Mouse (Mus musculus) thymus, adult 2 months (tissue): ENCODE results near the gene Rab28. TPM values are rescaled to one million over a fixed set of nuclear protein-coding genes. Genes with fewer than 3 reads are reported as not detected.
"Not testable (repeated sequence)": the region's sequence is repeated elsewhere in the genome, so short reads cannot be mapped to it uniquely, and the experiment has no call there.

Source experiments
- DNase-seq: peaks from one replicate; pipeline ENCODE4 v3.0.0; 2021
- H3K27ac ChIP-seq: fragments of 200-500 bp; 2 replicates; pipeline ENCODE4 v1.5.1; 2012; ENCODE audit warnings: low read length, control low read depth; ENCODE audit not compliant: control insufficient read depth, insufficient read depth
- H3K27me3 ChIP-seq: fragments of 200-500 bp; 2 replicates; pipeline ENCODE4 v1.6.1; 2012; ENCODE audit warnings: mild to moderate bottlenecking, low read length, moderate library complexity, mixed read lengths; ENCODE audit not compliant: control insufficient read depth, insufficient read depth
- H3K36me3 ChIP-seq: fragments of 200-500 bp; 2 replicates; pipeline ENCODE4 v1.6.1; 2012; ENCODE audit warnings: mild to moderate bottlenecking, low read length, moderate library complexity; ENCODE audit not compliant: control insufficient read depth, insufficient read depth
- H3K4me1 ChIP-seq: fragments of 200-500 bp; replicated peaks from 2 replicates; pipeline ENCODE4 v1.6.1; 2012; ENCODE audit warnings: low read length; ENCODE audit not compliant: control insufficient read depth, insufficient read depth
- H3K4me3 ChIP-seq: fragments of 200-500 bp; 2 replicates; pipeline ENCODE4 v1.5.1; 2012; ENCODE audit warnings: mild to moderate bottlenecking, low read length, control low read depth, moderate library complexity; ENCODE audit not compliant: control insufficient read depth, insufficient read depth
- CTCF ChIP-seq: fragments of 200-500 bp; IDR thresholded peaks from 2 replicates; pipeline ENCODE4 v1.5.1; 2012; ENCODE audit warnings: mild to moderate bottlenecking, control low read depth, low read length, moderate library complexity, borderline replicate concordance; ENCODE audit not compliant: control insufficient read depth, poor library complexity, insufficient read depth; ENCODE audit errors: extremely low read depth
- POLR2A ChIP-seq: fragments of 200-500 bp; IDR thresholded peaks from 2 replicates; pipeline ENCODE4 v1.6.1; 2012; ENCODE audit warnings: mild to moderate bottlenecking, low read length, control low read depth, moderate library complexity; ENCODE audit not compliant: control insufficient read depth, poor library complexity, insufficient read depth; ENCODE audit errors: extremely low read depth
- WGBS: fragments of 180-500 bp; shearing (Covaris S2); methylation state at CpG from one replicate; pipeline ENCODE4 v1.1.7; 2018; 5-methylcytosine and 5-hydroxymethylcytosine counted together
- polyA plus RNA-seq: library from polyadenylated mRNA; depleted of rRNA; stranded (reverse); fragments of >200 nt; gene quantifications from 2 replicates; pipeline ENCODE4 v1.2.3, GENCODE M21; 2012

The Rab28 gene
- polyA plus RNA-seq, 1 experiment = 18.3 TPM

- no peak overlapping the region for H3K27ac ChIP-seq
- no peaks in the 10 kb centered on the region for H3K36me3 ChIP-seq
- no peak for TF ChIP-seq POLR2A
- TF ChIP-seq CTCF = no peak
- WGBS = under 1% methylated on average over 63 of the region's 63 CpGs
- H3K27me3 ChIP-seq = peaks cover 3% of the 10 kb centered on the region; the same call in 1 of the 2 replicates
- peaks cover 11% of the 10 kb centered on the region for H3K4me1 ChIP-seq
- H3K4me3 ChIP-seq = peak overlapping the region; percentile 76
- DNase-seq = no peak
Observed at GRCm38 (mm10) chr5:41707115-41708015, 592 bp downstream of the Rab28 start.

DNA sequence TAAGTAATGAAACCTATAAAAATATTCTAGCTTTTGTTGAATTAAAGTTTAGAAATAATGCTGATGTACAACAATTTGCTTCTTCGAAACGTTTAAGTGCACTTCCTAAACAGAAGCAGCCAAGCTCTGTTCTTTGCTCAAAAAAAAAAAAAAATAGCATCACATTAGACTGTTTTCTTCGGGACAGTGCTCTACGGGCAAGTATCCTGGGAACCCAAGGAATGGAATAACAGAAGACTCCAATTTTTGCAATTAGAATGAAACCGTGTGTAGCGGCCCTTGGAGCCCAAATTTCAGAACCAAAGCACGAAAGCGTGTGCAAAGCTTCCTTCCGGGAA lies 1.2 kb downstream of the Rab28 start:
- WGBS = 12% methylated on average over 9 of the region's 9 CpGs
- H3K27me3 ChIP-seq = peaks cover 3% of the 10 kb centered on the region; the same call in 1 of the 2 replicates

DNA sequence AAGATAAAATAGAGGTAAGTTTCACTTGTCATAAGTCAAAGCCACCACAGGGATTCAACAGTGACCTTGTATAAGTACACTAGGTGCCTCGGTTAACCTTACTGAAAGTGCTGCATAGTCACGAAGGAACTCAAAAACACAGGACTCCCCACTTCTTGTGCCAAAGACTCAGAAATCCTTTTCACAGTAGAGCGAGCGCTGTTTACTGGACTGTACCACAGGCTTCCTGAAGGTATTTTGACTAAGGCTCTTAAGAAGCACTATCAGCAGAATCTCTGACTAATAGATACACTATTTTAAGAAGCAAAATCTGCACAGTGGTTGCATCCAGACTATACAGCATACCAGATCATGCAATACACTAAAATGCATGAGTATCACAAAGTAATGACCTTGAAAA lies 6.9 kb downstream of the Rab28 start:
- not testable (repeated sequence) for DNase-seq, H3K27ac ChIP-seq, H3K27me3 ChIP-seq, H3K36me3 ChIP-seq, H3K4me1 ChIP-seq, H3K4me3 ChIP-seq
- 97% methylated on average over 4 of the region's 4 CpGs for WGBS

More for the DNA sequence above, 1.2 kb downstream of the Rab28 start:
- Histone ChIP-seq H3K36me3 (no peaks in the 10 kb centered on the region), H3K4me1 (peaks cover 11% of the 10 kb centered on the region), H3K27ac (no peak overlapping the region), H3K4me3 (peak overlapping the region; percentile 76)
- no peak for TF ChIP-seq CTCF
- TF ChIP-seq POLR2A = no peak
- DNase-seq = no peak

GRCm38 (mm10) chr5:41697958-41698357 lies 10.0 kb downstream of the Rab28 start:
- TF ChIP-seq CTCF (no peak), POLR2A (no peak)
- H3K27ac ChIP-seq = no peak overlapping the region
- no peaks in the 10 kb centered on the region for H3K27me3 ChIP-seq
- no peak overlapping the region for H3K4me3 ChIP-seq
- H3K36me3 ChIP-seq = no peaks in the 10 kb centered on the region
- H3K4me1 ChIP-seq = no peaks in the 10 kb centered on the region
- DNase-seq = peak; percentile 2

- no peak overlapping the region for H3K4me3 ChIP-seq
- H3K27me3 ChIP-seq = no peaks in the 10 kb centered on the region
- TF ChIP-seq CTCF = no peak
- TF ChIP-seq POLR2A = no peak
- H3K36me3 ChIP-seq = no peaks in the 10 kb centered on the region
- no peak for DNase-seq
- no peak overlapping the region for H3K27ac ChIP-seq
- no peaks in the 10 kb centered on the region for H3K4me1 ChIP-seq
Observed at GRCm38 (mm10) chr5:41685016-41685415, 22.9 kb downstream of the Rab28 start.

- H3K4me3 ChIP-seq = no peak overlapping the region
- WGBS = 97% methylated on average over 2 of the region's 2 CpGs
- H3K27ac ChIP-seq = no peak overlapping the region
- TF ChIP-seq CTCF (no peak), POLR2A (no peak)
- no peak for DNase-seq
- no peaks in the 10 kb centered on the region for H3K4me1 ChIP-seq
- H3K36me3 ChIP-seq = no peaks in the 10 kb centered on the region
- no peaks in the 10 kb centered on the region for H3K27me3 ChIP-seq
Observed at GRCm38 (mm10) chr5:41683976-41684375, 24.0 kb downstream of the Rab28 start.

- Histone ChIP-seq H3K27me3 (no peaks in the 10 kb centered on the region), H3K36me3 (no peaks in the 10 kb centered on the region), H3K4me3 (no peak overlapping the region), H3K4me1 (no peaks in the 10 kb centered on the region), H3K27ac (no peak overlapping the region)
- DNase-seq = no peak
- WGBS = 93% methylated on average over 6 of the region's 6 CpGs
- no peak for TF ChIP-seq CTCF
- no peak for TF ChIP-seq POLR2A
Observed at GRCm38 (mm10) chr5:41666012-41666411, 41.9 kb downstream of the Rab28 start.
